Mouse (Mus musculus): ENCODE data around the gene Phgdh.

The Phgdh gene

GRCm38 (mm10) chr3:98283205-98283604 lies 56.6 kb downstream of the Phgdh start:
- no peak for DNase-seq

DNA sequence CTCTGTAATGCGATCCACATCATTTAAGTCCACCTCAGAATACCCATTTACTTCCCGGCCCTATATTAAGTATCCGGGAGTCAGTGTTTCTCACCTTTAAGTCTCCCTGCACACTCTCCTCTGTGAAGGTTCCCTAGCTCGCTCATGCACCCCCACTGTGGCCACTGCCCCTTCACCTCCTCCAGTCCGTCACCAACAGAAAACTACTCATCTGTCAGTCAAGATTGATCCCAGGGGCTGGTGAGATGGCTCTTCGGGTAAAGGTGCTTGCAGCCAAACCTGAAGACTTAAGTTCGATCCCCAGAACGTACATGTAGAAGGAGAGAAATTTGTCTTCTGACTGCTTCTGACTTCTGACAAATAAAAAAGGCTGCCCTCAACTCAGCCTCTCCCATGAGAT lies 57.4 kb downstream of the Phgdh start:
- DNase-seq, result no peak

DNA sequence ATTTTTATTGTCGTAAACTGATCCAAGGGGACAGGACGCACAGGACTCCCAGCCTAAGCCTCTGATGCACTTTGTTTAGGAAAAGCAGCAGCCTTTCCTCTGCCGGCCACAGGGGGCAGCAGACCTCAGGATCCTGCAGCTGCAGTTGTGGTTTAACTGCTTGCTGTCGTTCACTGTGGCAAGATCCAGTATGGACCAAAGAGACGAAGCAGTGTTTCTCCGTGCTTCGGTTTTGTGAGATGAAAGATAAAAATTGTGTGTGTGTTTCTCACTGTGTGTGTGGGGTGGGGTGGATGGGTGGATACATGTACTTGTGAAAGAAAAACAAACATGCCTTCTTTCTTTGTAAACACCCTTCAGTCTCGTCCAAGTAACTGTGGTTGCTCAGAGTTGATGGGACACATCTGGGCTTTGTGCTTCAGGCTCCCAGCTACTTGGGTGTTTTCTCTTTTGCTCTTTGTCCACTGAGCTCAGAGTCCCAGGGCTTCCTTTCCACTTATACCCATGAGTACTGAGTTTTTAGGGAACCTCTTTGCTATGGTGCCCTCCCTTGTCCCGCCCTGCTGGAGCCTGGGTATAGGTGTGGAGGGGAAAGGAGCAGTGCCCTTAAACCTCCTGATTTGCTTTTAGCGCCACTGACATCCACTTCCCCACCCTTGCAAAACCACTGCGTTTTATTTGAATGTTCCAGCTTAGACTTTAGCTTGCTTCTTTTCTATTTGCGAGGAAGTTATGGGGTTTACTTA lies 58.7 kb downstream of the Phgdh start:
- peak; percentile 9 to 35 for DNase-seq

DNA sequence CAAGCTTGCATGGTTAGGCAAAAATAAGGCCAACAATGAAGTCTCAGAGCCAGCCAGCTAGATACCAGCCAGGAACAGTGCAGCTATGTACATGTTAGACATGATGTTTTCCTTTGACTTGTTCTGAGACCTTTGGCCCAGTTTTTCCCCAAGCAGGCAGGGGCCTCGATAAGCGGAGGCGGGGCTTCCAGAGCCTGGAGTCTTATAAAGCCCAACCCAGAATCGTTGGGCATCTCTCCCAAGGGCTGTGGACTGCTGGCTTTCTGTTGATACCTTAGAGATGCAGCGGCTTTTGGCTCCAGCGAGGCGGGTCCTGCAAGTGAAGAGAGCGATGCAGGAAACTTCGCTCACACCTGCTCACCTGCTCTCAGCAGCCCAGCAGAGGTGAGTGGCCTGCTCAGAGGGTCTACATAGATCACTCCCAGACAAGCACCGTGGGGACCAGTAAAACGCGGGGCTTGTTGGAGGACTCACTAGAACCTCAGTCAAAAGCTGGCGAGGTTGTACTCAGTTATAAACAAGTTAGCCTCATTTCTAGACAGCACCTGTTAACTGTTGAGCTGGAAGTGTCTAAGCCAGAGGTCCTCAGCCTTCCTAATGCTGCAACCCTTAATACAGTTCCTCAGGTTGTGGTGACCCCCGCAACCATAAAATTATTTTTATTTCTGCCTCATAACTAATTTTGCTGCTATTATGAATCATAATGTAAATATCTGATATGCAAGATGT lies 59.4 kb downstream of the Phgdh start, which contains the start of gene Hmgcs2:
Gene Hmgcs2 (plus strand): TSS at position 232 of the 729 bp plus-strand sequence.
- DNase-seq, result peak; percentile 6 to 10

GRCm38 (mm10) chr3:98279682-98280081 lies 60.1 kb downstream of the Phgdh start:
- no peak for DNase-seq

DNA sequence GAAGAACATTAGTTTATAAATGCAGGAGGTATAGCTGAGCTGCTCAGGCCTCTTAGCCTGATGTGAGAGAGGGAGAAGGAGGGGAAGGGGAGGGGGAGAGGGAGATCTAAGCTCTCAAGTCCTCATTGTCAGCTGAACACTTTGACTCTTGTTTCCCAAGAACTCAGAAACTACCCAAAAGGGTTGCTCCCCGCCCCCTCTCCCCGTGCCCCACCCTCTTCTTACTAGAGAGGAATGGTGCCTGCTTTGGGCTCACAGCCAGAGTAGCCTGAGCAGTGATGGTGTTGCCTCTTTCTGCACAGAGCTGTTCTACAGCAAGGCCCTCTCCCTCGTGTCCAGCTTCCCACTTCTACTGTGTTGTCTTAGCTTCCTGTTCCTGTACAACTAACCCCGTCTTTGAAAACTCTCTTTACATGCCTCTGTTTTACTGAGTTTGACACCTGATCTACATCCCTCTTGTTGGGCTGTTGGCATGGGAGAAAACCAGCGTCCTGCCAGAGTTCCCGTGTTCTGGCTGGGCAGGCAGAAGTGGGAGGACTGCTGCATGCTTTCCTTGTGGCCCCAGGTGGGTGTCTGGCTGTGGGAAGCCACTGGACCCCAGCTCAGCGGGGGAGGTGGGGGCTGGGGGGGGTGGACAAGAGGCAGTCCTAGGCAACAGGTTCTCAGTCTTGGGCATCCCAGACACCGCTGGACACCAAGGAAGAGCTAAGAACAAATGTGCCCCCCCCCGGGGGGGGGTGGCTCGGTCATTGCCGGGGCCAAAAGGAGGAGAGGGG lies 66.0 kb downstream of the Phgdh start:
- no peak for DNase-seq

DNA sequence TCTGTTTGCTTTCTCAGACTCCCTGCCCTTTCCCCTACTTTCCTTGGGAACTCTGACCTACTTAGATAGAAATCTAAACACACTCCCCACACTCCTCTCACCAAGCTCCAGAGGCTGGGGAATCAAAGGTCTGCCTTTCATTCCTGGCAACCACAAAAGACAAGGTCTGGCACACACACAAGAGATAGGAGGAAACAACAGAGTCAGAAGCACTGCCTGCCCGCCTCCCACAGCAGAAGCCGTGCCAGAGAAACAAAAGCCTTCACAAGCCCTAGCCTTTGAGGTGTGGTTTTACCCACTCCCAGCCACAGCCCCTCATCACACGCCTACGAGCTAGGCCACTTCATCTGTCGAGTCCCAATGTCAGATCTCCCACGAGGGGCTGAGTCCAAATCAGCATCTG lies 72.5 kb downstream of the Phgdh start:
- no peak for DNase-seq
